Mouse (Mus musculus) kidney, embryonic 16.5 days (tissue): ENCODE results near the gene Olfr52. TPM values are rescaled to one million over a fixed set of nuclear protein-coding genes. Genes with fewer than 3 reads are reported as not detected.

Experiments used
- ATAC-seq: fragments of 200-750 bp; cut with Nextera tagmentation; 2 replicates; pipeline ENCODE4 v1.8.0; 2017; ENCODE audit warnings: moderate TSS enrichment; ENCODE audit not compliant: low FRiP score, low TSS enrichment
- H3K27ac ChIP-seq: fragments of 300-500 bp; sonication (generic); 2 replicates; pipeline ENCODE4 v1.5.1; 2014; ENCODE audit warnings: low read length
- H3K27me3 ChIP-seq: fragments of 300-500 bp; sonication (generic); 2 replicates; pipeline ENCODE4 v1.6.1; 2014; ENCODE audit warnings: low read length, control low read depth, mixed read lengths; ENCODE audit not compliant: insufficient read depth
- H3K36me3 ChIP-seq: fragments of 300-500 bp; sonication (generic); 2 replicates; pipeline ENCODE4 v1.6.1; 2014; ENCODE audit warnings: low read length, control low read depth, mixed read lengths; ENCODE audit not compliant: insufficient read depth
- H3K4me1 ChIP-seq: fragments of 300-500 bp; sonication (generic); 2 replicates; pipeline ENCODE4 v1.6.1; 2014; ENCODE audit warnings: low read length, control low read depth, mixed read lengths; ENCODE audit not compliant: insufficient read depth
- H3K4me2 ChIP-seq: fragments of 300-500 bp; sonication (generic); replicated peaks from 2 replicates; pipeline ENCODE4 v1.6.1; 2014; ENCODE audit warnings: low read depth, low read length
- H3K4me3 ChIP-seq: fragments of 300-500 bp; sonication (generic); 2 replicates; pipeline ENCODE4 v1.5.1; 2014; ENCODE audit warnings: mild to moderate bottlenecking, low read length
- H3K9ac ChIP-seq: fragments of 300-500 bp; sonication (generic); replicated peaks from 2 replicates; pipeline ENCODE4 v1.6.1; 2014; ENCODE audit warnings: low read length
- H3K9me3 ChIP-seq: fragments of 300-500 bp; sonication (generic); 2 replicates; pipeline ENCODE4 v1.6.1; 2016; ENCODE audit warnings: low read length, control low read depth
- WGBS: fragments of 180-500 bp; shearing (Covaris S2); extraction: QIAGEN DNeasy Blood & Tissue Kit; methylation state at CpG from one replicate; pipeline ENCODE4 v1.1.7; 2014; 5-methylcytosine and 5-hydroxymethylcytosine counted together
- polyA plus RNA-seq: library from polyadenylated mRNA; unstranded; fragments of >200 nt; fragmentation: Nextera tagmentation; extraction: Ambion mirVana; gene quantifications from 2 replicates; pipeline ENCODE4 v1.2.1, GENCODE M21; 2015

Olfr52 gene
- polyA plus RNA-seq, 1 experiment from 2014 or later, result not detected

DNA sequence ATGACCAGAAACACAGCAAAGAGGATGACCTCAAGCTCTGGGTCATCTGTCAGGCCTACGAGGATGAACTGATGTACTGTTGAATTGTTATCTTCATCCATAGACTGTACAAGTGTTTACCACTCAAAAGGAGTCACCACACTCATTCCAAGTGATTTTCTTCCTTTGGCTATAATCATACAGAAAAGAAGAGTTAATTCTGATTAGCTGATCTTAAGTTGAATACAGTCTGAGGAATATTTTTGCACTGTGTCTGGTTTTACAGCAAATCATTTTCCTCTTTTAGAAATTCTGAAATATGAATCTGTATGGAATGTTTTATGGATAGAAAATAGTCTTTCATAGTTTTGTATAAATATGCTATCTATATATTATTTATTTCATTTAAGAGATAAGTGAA, 38.9 kb downstream of the Olfr52 start, which contains the start of gene Olfr1040:
TSS of gene Olfr1040 (minus strand) at position 101 of the 400 bp plus-strand sequence.
- no peaks in the 10 kb centered on the region for H3K9me3 ChIP-seq
- H3K9ac ChIP-seq, result no peak within 1 kb of the TSS
- H3K4me3 ChIP-seq, result no peak within 1 kb of the TSS
- no peaks in the 10 kb centered on the region for H3K4me1 ChIP-seq
- no peaks in the 10 kb centered on the region for H3K36me3 ChIP-seq
- no peak within 1 kb of the TSS for H3K27ac ChIP-seq
- ATAC-seq, result no peak
- no peak within 1 kb of the TSS for H3K4me2 ChIP-seq
- no peaks in the 10 kb centered on the region for H3K27me3 ChIP-seq
- 88% methylated on average over 1 of the region's 1 CpGs for WGBS

DNA sequence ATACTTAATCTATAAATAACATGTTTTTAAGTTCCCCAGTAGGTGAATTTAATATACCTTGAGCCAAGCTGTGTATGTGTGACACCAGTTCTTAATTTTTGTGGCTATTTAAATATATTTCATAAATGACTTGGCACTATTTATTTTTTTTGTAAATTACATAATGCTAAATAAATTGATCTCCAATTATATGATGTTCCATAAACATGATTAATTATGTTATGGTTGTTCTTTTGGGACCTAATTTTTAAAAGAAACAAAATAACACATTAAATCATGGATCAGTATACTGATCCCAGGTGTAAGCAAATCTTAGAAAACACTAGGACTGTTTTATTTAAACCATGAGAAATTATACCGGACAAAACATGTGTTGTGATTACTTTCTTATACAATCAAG, 49.7 kb downstream of the Olfr52 start, which contains the start of gene Olfr1039:
TSS of gene Olfr1039 (minus strand) at position 101 of the 400 bp plus-strand sequence.
- no peaks in the 10 kb centered on the region for H3K27me3 ChIP-seq
- H3K4me2 ChIP-seq, result no peak within 1 kb of the TSS
- H3K36me3 ChIP-seq, result no peaks in the 10 kb centered on the region
- H3K4me3 ChIP-seq, result no peak within 1 kb of the TSS
- no peak within 1 kb of the TSS for H3K9ac ChIP-seq
- H3K27ac ChIP-seq, result no peak within 1 kb of the TSS
- ATAC-seq, result no peak
- WGBS, result 94% methylated on average over 1 of the region's 1 CpGs
- H3K4me1 ChIP-seq, result no peaks in the 10 kb centered on the region
- no peaks in the 10 kb centered on the region for H3K9me3 ChIP-seq

Other genes with a start within 250 kb of the Olfr52 start
- not detected in 2 replicates for gene Olfr1028, start 235.2 kb downstream of the Olfr52 start, polyA plus RNA-seq
- gene Olfr1029, start 211.8 kb downstream of the Olfr52 start, polyA plus RNA-seq, result not detected in 2 replicates
- not detected in 2 replicates for gene Olfr1030, start 206.4 kb downstream of the Olfr52 start, polyA plus RNA-seq
- not detected in 2 replicates for gene Olfr1031, start 195.4 kb downstream of the Olfr52 start, polyA plus RNA-seq
- not detected in 2 replicates for gene Olfr1032, start 180.1 kb downstream of the Olfr52 start, polyA plus RNA-seq
- gene Olfr1033, start 165.1 kb downstream of the Olfr52 start, polyA plus RNA-seq, result 3.1 and 4.9 TPM in 2 replicates
- 0.04 and 0.05 TPM in 2 replicates for gene Olfr1034, start 139.8 kb downstream of the Olfr52 start, polyA plus RNA-seq
- gene Olfr1036, start 111.7 kb downstream of the Olfr52 start, polyA plus RNA-seq, result not detected in 2 replicates
- not detected in 2 replicates for gene Olfr1037, start 98.3 kb downstream of the Olfr52 start, polyA plus RNA-seq
- not detected in 2 replicates for gene Olfr1039, start 49.8 kb downstream of the Olfr52 start, polyA plus RNA-seq
- not detected in 2 replicates for gene Olfr1040, start 39.0 kb downstream of the Olfr52 start, polyA plus RNA-seq
- gene Olfr1042, start 23.8 kb downstream of the Olfr52 start, polyA plus RNA-seq, result not detected in 2 replicates
- gene Olfr1043, start 18.2 kb downstream of the Olfr52 start, polyA plus RNA-seq, result not detected in 2 replicates
- gene Olfr1044, start 7.9 kb downstream of the Olfr52 start, polyA plus RNA-seq, result not detected in 2 replicates
- gene Olfr1045, start 17.3 kb upstream of the Olfr52 start, polyA plus RNA-seq, result not detected in 2 replicates
- gene Olfr1046, start 33.6 kb upstream of the Olfr52 start, polyA plus RNA-seq, result not detected in 2 replicates
- not detected in 2 replicates for gene Olfr1047, start 45.7 kb upstream of the Olfr52 start, polyA plus RNA-seq
- gene Olfr1048, start 54.6 kb upstream of the Olfr52 start, polyA plus RNA-seq, result not detected in 2 replicates
- not detected in 2 replicates for gene Olfr1049, start 72.6 kb upstream of the Olfr52 start, polyA plus RNA-seq
- gene Olfr1051, start 93.4 kb upstream of the Olfr52 start, polyA plus RNA-seq, result not detected in 2 replicates
- gene Olfr1052, start 106.8 kb upstream of the Olfr52 start, polyA plus RNA-seq, result not detected in 2 replicates
- not detected in 2 replicates for gene Olfr1053, start 129.6 kb upstream of the Olfr52 start, polyA plus RNA-seq
- not detected in 2 replicates for gene Olfr1054, start 149.8 kb upstream of the Olfr52 start, polyA plus RNA-seq
- gene Olfr1055, start 164.6 kb upstream of the Olfr52 start, polyA plus RNA-seq, result not detected in 2 replicates
- gene Olfr1056, start 176.8 kb upstream of the Olfr52 start, polyA plus RNA-seq, result not detected in 2 replicates
- not detected in 2 replicates for gene Olfr1057, start 192.7 kb upstream of the Olfr52 start, polyA plus RNA-seq
- not detected in 2 replicates for gene Olfr1058, start 202.9 kb upstream of the Olfr52 start, polyA plus RNA-seq
- not detected in 2 replicates for gene Olfr1061, start 228.4 kb upstream of the Olfr52 start, polyA plus RNA-seq
- gene Olfr1062, start 241.1 kb upstream of the Olfr52 start, polyA plus RNA-seq, result not detected in 2 replicates